Mouse (Mus musculus): ENCODE results near the gene Hmgn1.
"Not testable (repeated sequence)": the region's sequence is repeated elsewhere in the genome, so short reads cannot be mapped to it uniquely, and the experiment has no call there.

Hmgn1 gene

DNA sequence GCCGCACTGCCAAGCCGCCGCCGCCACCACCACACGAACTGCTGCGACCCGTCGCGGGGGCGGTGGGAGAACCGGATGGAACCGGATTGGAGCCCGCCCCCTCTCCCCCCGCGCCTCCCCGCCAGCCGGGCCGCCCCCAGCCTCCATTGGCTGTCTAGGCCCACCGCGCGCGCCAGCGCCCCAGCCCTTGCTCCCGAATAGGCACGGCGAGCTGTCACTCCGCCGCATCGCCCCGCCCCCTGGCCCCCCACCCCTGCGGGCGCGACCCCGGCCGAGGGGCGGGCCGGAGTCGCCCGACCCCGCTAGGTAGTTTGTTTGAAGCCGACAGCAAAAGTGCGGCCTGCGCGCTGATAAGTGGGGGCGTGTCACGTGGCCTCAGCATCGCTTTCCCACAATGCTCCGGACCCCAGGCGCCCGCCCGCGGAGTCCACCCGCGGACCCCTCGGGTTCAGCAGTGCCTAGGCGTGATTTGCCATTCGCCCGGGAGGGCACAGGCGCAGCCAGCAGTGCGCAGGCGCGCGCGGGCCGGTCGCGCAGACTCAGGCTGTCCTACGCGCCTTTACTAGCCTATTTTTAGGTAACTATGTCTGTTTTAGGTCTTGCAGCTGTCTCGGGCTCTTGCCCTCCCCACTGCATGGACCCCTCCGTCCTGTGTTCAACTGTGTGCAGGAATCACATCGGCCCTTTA, at the start of gene Hmgn1:
Gene Hmgn1 (minus strand): TSS at position 73 of the 688 bp plus-strand sequence.
- peak; percentile 94 to 95 for DNase-seq

DNA sequence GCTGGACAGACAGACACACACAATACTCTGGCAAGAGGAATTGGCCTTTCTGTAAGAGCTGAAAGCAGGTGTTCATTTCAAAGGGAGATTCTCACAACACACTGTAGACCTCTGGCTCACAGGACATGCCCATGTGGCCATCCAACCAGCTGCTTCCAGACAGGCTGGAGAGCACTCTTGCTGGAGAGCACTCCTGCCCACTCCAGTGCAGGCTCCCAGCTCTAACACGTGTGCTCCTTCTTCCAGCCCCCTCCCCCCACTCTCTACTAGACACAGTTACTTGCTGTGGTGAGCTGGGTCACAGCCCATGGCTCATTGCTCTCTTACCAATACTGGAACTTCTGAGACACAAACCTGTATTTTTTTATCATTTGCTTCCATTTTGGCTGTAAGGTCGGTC, 47.9 kb upstream of the Hmgn1 start:
- no peak for DNase-seq

DNA sequence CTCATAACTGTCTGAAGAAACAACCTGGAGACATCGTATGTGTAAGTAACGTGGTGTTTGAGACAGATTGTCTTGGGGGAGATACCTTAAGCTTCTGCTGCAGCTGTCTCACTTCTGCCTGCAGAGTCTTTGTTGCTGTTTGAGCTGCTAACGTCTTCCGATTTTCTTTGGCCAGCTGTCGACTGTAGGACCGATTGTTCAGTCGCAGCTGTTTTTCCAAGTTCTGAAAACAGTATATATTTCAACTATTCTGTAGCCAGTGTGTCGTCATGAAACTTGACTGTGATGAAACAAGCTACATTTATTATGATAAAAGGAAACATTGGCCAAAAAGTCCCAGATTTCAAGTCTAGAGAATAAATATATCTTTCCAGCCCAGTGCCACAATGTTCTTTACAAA, 46.1 kb upstream of the Hmgn1 start:
- DNase-seq, result no peak

DNA sequence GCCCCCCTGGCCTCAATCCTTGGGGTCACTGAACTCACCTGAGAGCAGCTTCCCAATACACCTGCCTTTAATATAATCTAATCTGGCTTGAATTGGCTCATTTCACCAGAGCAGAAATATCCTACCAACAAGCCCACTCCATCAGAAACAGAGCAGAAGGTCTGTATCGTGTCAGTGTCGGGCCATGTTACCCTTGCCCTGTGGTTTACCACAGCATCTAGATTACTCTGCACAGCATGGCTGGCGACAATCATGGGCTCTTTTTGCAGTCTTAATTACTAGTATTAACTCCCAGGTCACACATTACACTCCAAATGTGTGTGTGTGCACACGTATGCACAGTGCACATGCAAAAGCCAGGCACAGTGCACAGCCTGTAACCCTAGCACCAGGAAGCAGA, 41.3 kb upstream of the Hmgn1 start:
- DNase-seq, result no peak

DNA sequence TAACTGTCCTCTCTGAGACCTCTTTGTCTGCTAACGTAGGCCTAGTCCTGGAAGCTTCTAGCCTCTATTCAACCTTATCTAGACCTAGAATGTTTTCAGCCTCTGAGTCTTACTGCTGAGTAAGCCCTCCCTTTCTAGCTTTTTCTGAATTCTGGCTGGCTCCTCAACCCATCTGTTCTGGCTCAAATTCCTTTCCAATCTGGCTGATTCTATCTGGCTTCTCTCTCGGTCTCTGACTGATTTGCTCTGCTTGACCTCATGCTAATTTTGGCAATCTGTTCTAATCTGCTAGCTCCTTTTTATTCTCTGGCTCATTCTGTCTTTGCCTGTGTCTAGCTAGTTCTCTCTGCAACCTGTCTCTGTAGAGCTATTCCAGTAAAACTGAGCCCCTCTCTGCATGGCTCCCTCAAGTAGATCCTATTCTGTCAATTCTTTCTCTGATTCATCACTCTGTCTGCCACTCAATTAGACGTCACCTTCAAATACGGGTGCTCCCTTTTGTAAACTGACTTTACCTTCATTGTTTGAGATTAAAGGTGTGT, 38.3 kb upstream of the Hmgn1 start:
- DNase-seq, result no peak

DNA sequence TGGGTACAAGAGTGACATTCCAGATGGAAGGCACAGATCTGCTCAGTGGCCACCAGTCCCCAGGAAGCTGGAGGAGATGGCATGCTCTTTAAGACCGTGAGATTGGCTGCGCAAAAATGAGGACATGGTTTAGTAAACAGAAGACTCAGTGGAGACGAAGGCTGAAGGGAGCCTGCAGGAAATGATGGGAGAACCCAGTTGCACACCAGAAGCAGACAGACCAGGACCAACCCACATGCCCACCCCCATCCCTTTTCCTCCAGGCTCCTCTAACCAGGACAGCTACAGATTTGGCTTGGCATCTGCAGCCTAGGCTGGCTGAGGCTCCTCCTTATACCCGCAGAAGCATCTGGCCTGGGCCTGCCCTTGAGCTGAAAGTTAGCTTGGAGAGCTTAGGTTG, 33.8 kb upstream of the Hmgn1 start:
- DNase-seq, result no peak

DNA sequence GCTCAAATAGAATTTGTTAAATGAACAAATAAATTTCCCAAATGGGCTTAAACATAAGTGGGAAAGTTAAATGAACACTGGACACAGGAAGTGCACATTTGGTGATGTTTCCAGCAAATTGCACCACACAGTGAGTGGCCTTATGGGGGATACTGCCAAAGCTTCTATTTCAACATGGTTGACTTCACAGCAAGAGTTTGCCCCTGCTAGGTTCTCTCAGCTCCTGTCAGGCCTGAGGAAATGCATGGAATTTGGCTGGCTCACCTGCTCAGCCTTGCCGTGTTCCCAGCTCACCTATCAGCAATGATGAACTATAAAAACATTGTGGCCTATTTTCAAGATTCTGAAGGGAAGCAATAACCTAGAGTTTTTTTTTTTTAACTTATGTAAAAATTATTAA, 33.4 kb upstream of the Hmgn1 start:
- no peak for DNase-seq

DNA sequence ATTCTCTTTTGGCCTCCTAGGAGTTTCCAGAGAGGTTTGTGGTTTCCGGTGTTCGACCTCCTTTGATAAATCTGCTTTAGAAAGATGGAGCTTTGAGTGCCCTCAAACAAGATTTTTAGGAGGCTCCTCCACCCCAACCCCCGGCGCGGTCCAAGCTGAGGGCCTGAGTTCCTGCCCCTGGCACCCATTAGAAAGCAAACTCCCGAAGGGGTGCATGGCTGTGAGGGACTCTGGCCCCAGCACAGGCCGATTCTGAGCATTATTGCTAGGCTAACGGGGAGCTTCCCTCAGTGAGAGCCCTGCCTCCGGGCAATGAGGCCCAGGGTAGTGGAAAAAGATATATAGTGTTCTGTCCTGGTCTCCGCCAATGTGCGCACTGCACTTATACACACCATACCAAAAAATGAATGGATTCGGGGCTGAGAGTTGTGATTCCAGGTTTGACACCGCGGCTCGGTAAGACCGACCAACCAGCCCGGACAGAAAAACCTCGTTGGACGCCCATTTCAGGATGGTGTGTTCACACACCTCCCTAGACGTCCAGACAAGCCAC, 32.3 kb upstream of the Hmgn1 start:
- no peak for DNase-seq

DNA sequence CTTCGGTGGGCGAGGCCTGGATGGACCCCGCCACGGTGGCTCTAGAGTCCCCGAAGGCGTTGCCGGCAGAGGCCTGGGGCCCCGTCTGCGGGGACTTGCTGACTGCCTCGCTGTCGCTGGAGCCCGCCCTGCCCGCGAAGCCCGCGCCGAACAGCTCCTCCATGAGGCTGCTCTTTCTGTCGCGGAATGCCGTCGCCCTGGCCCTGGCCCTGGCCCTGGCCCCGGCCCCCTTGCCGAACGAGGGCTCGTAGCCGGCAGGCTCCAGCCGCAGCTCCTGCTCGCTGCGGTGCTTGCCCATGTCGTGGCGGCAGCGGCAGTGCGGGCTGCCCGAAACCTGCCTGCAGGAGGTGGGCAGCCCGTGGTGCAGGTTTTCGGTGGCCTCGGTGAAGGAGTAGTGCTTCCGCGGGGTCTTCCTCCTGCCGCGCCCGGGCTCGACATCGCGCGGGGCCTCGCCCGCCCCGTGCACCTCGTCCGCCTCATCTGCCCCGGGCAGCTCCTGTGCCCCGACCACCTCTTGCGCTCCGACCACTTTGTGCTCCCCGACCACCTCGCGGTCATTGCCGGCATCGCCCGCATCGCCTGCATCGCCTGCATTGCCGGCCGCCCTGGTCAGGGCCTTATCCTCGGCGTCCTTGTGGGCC, 31.7 kb upstream of the Hmgn1 start:
- DNase-seq, result peak; percentile 51 to 55

DNA sequence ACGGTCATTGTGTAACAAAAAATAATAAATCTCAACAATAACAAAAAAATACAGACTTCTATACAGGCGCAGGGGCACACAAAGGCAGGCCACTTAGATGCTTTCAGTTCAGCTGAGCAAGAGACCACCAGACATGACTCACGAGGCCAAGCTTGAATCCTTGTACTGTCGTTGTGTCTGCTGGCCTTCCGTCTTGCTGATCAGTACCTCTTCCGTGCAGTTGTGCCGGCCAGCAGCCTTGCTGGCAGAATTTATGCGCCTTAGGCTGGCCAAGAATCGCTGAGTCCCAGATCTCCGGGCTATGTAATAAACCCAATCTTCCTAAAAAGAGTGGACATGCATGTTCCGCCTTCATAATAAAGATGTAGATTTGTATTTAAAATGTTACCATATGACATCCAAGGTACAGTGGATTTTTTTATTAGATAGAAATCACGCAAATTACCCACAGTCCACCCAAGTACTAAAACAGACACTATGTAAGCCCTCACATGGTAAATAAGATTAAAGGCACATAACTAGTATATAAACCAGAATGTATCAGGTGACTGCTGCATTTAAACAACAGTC, 31.1 kb upstream of the Hmgn1 start:
- DNase-seq, result no peak

DNA sequence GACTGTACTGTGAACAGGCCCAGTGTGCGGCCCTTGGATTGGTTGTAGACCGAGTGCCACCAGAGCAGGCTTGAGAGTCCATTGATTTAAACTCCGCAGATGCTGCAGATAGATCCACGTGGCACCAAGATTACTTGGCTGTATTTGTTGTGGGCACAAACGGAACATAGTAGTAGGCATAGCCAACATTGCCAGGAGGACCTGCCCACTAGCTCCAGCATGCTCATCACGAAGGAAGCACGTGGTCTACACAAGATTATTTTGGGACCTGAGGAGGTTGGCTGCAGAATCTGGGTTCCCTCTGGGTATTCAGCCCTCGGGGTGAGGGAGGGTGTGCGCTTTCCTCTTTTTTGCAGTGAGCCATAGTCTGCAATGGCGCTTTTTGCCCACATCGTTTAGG, 29.6 kb upstream of the Hmgn1 start:
- no peak for DNase-seq

DNA sequence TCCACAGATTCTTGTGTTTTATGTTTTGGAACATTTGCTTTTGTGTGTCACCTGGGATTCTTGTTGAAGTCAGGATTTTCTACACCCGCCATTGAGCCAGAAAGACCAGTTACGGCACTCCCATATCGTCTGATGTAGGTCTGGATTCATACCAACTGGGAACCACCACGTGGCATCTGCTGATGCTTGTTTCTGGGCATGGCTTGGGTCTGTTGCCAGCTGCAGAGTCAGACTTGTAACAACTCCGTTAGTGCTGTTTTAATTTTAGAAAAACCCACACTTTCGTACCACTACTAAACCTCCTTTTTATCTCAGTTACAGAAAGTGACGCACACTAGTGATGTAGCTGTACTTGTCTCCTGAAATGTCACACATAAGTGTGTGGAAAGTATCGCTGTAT, 28.5 kb upstream of the Hmgn1 start:
- no peak for DNase-seq

DNA sequence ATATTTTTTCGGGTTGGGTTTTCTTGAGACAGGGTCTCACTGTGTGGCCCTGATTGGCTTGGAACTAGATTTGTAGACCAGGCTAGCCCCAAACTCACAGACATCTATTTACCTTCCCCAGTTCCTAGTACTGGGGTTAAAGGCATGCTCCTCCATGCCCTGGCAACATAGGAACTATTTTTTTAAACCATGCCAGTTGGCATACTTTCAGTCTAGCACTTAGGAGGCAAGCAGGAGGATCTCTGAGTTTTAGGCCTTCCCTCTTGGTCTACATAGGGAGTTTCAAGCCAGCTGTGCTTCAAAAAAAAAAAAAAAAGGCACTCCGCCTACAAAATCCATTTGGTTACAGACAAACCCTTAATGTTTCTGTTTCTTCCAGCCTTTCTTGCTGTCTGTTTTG, 26.9 kb upstream of the Hmgn1 start:
- DNase-seq, result no peak

DNA sequence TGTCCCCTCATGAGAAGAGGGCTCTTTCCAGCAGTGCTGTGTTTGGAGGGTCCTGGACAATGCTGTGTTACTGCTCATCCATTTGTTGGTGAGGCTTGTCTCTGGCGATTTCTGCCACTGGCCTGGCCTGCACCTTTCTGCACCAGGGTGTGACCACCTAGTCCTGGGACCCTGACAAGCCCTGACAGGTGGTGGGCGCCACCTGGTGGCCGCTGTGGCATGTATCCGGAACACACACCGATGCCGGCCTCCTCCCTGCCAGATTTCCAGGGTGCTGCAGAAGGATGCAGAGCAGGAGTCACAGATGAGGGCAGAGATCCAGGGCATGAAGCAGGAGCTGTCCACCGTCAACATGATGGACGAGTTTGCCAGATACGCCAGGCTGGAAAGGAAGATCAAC, 24.0 kb upstream of the Hmgn1 start:
- peak; percentile 88 for DNase-seq

DNA sequence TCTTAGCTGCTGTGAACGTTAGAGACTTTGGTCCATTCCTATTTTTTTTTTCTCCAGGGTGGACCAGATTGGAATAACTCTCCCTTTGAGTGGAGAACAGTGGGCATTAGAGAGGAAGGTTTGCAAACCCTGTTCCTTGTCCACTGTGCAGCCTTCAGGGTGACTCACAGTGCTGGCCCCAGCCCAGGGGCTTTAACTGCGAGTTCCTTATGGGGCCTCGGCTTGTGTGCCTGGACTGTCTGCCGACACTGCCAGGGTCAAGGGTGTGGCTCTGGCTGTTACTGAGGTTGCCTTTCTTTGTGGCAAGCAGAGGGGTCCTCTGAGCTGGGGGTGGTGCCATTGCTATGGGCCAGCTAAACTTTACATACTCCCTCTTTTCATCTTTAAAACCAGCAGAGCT, 23.5 kb upstream of the Hmgn1 start:
- DNase-seq, result no peak

DNA sequence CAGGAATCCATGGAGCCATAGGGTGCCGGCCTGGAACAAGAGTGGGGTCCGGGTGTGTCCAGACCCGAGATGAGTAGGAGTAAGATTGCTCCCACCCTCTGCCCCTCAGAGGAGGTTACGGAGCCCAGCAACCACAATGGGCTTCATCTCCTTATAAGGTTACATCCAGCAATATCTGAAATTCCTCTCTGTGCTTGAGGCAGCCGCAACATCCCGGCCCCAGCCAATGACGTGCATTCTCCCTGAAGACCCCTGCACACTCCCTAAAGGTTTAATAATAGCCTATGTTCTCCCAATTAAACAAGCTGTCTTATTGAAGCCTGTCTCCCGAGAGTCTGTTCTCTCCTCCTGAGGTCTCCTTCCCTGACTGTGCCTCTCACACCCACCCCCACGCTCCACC, 21.8 kb upstream of the Hmgn1 start:
- no peak for DNase-seq

DNA sequence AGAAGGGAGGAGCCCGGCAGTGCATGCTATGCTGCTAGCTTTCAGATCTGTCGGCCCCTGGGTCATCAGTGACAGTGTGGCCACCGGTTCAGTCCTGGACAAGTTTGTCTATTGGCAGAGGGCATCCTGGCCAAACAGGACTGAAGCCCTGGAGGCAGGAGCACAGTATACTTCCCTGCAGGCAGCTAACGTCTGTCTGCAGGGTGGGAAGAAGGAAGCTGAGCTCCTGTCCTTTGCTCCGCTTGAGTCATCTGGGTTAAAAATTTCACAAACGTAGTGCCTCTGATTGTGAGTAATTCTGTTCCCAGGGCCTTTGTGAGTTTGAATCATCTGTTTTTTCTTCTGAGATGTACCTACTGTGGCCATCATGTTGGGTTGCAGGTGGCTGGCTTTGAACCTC, 21.3 kb upstream of the Hmgn1 start:
- no peak for DNase-seq

DNA sequence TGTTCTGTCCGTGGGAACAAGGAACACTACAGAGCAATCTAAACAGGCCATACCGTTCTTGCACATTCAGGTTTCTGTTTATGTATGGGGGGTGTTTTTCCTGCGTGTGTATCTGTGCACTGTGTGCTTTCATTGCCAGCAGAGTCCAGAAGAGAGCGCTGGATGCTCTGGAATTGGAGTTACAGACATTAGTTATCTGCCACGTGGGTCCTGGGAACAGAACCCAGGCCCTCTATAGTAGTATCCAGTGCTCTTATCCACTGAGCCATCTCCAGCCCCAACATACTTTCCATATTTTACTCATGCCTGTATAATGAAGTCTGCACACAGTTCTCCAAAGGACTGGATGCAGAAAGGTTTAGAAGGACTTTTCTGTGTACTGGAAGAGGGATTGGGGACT, 18.3 kb upstream of the Hmgn1 start:
- no peak for DNase-seq

DNA sequence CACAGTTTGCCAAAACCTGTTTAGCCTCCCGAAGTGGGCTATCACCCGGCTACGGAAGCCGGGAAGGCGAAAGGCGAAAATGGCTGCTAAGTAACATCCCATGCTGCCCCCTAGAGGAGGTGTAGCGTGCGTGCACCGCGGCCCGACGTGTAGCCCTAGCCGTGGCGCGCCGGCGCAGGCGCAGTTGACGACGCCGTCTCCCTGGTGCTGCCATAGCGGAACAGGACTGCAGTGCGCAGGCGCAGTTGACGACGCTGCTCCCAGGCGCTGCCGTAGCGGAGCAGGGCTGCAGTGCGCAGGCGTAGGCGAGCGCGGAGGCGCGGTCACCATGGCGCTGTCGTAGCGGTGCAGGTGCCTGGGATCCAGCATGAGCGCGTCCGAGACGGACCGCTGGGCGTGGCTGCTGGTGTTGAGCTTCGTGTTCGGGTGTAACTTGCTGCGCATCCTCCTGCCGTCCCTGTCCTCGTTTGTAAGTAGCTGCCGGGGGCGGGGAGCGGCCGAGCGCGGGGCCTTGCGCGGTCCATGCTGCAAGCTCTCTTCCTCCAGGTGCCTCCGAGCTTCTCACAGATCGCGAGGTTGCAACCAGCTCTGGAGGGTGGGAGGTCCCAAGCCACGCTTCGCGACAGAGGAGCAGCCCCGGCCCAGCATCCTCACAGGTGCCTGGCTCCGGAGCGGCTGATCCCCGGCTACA, 17.7 kb upstream of the Hmgn1 start, which contains the start of gene Wrb:
Gene Wrb (plus strand): TSS at position 298 of the 691 bp plus-strand sequence.
- DNase-seq, result peak; percentile 99

DNA sequence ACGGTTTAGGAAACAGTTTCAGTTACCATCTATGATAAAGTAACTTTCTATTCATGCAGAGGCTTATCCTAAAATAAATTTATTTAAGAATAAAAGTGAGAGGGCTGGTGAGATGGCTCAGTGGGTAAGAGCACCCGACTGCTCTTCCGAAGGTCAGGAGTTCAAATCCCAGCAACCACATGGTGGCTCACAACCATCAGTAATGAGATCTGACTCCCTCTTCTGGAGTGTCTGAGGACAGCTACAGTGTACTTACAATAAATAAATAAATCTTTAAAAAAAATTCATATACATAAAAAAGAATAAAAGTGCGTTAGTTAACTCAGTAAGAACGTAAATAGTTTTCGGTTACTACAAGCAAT, 17.2 kb upstream of the Hmgn1 start:
- not testable (repeated sequence) for DNase-seq

DNA sequence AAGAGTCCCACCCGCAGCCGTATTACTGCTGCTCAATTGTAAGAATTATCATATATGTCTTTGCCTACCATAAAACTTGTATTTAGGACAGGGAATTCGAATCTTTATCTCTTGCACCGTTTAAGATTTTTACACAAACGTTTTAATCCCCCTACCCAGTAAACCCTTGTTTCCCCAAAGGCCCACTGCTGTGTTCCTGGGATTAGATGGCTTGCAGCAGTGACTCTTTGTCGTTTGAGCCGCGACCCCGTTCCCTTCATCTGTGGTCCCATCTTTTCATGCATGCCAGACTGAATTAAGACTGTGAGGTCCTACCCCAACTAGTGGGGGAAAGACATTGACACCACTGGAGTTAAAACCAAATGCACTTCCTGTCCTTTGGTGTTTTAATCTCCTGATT, 937 bp upstream of the Hmgn1 start:
- no peak for DNase-seq

DNA sequence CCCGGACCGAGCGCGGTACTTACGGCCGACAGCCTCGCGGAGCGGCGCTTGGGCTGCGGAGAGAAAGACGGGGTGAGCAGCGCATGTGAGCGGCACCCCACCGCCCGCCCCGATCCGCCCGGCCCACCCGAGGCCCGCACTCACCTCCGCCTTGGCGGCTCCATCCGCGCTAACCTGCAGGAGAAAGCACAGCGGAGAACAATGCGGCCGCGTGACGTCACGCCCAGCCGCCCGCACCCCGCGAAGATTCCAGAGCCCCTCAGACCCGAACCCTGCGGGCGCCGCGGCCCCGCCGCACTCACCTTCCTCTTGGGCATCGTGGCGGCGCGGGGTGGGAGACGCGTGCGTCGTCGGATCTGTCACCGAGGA, 257 bp downstream of the Hmgn1 start:
- no peak for DNase-seq

DNA sequence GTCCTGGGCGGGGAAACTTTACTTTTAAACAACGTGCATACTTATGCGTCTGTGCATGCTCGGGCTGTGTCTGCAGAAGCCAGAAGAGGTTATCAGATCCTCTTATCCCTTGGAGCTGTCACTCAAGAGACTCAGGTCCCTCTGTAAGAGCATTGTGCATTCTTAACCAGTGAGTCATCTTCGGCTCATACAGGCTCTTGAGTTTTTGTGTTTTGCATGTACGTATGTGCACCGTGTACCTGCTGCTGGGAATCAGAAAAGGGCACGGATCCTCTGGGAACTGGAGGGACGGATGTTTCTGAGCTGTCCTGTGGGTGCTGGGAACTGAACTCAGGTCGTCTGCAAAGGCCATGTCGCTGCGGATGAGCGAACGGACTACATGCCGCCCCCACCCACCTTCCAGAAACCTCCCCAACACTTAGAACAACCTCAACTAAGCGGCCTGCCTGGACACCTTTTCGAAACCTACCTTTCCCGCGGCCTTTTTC, 801 bp downstream of the Hmgn1 start:
- peak; percentile 33 to 40 for DNase-seq

Data from B cell, adult 2 months (primary cell).